Mouse (Mus musculus): ENCODE results near the gene Kirrel. TPM values are rescaled to one million over a fixed set of nuclear protein-coding genes. Genes with fewer than 3 reads are reported as not detected.

Kirrel gene
- 10.1 and 11.0 TPM in 2 replicates for polyA plus RNA-seq (2014; fragmentation: Nextera tagmentation; extraction: Ambion mirVana)

DNA sequence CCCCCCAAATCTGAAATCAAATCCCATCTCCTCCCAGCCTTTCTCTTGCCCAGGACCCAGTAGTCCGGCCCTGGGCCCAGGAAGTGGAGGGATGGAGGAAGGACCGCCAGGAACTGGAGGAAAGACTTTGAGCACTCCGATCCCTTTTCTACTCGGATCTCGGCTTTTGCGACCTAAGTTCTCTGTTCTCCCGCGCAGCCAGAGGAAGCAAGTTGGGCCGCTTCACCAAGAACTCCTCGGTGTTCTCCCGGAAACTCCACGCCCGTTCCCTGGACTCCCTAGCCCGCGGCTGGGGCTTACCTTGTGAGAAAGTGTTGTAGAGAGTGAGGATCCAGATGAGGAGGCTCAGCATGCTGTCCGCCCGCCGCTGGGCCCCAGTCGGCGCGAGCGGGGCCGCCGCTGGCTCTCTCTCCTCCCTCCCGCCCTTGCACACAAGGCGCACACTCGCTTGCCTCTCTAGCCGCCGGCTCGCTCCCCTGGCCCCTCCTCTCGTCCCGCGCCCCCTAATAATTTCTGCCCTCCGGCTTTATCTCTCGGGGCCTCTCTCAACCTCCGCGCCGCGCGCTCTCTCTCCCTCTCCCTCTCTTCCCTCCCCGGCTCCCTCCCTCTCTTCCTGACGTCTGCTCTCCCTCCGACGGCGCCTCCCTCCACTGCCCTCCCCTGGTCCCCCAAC lies at the start of gene Kirrel:
Kirrel (minus strand) TSS at position 652 of the 673 bp plus-strand sequence.
- Histone ChIP-seq H3K9ac (ENCODE audit: low read length) (peak within 1 kb of the TSS; percentile 43), H3K36me3 (ENCODE audit: control insufficient read depth, insufficient read depth, low read length) (no peaks in the 10 kb centered on the region), H3K9me3 (ENCODE audit: control insufficient read depth, low read length) (no peaks in the 10 kb centered on the region), H3K4me1 (ENCODE audit: control insufficient read depth, insufficient read depth, low read length) (peaks cover 28% of the 10 kb centered on the region), H3K27me3 (ENCODE audit: control insufficient read depth, insufficient read depth, low read length) (no peaks in the 10 kb centered on the region), H3K27ac (ENCODE audit: low read depth, low read length) (peak within 1 kb of the TSS; percentile 54), H3K4me3 (ENCODE audit: low read depth, low read length) (peak within 1 kb of the TSS; percentile 62), H3K4me2 (ENCODE audit: low read depth) (peak within 1 kb of the TSS; percentile 81)
- DNase-seq (ENCODE audit: low spot score) = peak; percentile 91
- peak; percentile 81 for ATAC-seq (ENCODE audit: insufficient read depth, low FRiP score, low TSS enrichment)
- WGBS = under 1% methylated on average over 45 of the region's 45 CpGs

- WGBS = 83% methylated on average over 4 of the region's 4 CpGs
- Histone ChIP-seq H3K9ac (ENCODE audit: low read length) (no peak overlapping the region), H3K36me3 (ENCODE audit: control insufficient read depth, insufficient read depth, low read length) (no peaks in the 10 kb centered on the region), H3K4me3 (ENCODE audit: low read depth, low read length) (no peak overlapping the region), H3K4me2 (ENCODE audit: low read depth) (no peak overlapping the region), H3K27me3 (ENCODE audit: control insufficient read depth, insufficient read depth, low read length) (no peaks in the 10 kb centered on the region), H3K27ac (ENCODE audit: low read depth, low read length) (no peak overlapping the region), H3K9me3 (ENCODE audit: control insufficient read depth, low read length) (no peaks in the 10 kb centered on the region), H3K4me1 (ENCODE audit: control insufficient read depth, insufficient read depth, low read length) (no peaks in the 10 kb centered on the region)
- no peak for ATAC-seq (ENCODE audit: insufficient read depth, low FRiP score, low TSS enrichment)
- no peak for DNase-seq (ENCODE audit: low spot score)
These were observed 49.1 kb upstream of the Kirrel start for GRCm38 (mm10) chr3:87223636-87224035.

GRCm38 (mm10) chr3:87222346-87222745 lies 47.8 kb upstream of the Kirrel start:
- WGBS = 92% methylated on average over 5 of the region's 5 CpGs

DNA sequence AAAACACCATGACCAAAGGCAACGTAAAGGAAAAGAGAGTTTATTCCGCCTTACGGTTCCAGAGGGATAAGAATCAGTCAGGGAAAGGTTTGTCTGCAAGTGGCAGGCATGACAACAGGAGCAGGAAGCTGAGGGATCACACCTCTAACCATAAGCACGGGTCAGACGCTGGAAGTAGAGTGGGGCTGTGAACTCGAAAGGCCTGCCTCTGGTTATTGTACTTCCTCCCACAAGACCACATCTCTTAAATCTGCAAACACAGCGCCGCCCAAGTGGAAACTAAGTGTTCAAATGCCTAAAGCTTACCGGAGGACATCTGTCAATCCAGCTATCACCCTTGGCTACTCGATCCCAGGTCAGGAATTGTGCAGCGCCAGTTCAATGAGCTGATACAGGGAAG lies 40.6 kb upstream of the Kirrel start:
- H3K36me3 ChIP-seq (ENCODE audit: control insufficient read depth, insufficient read depth, low read length) = no peaks in the 10 kb centered on the region
- no peak overlapping the region for H3K27ac ChIP-seq (ENCODE audit: low read depth, low read length)
- no peaks in the 10 kb centered on the region for H3K27me3 ChIP-seq (ENCODE audit: control insufficient read depth, insufficient read depth, low read length)
- no peak overlapping the region for H3K4me3 ChIP-seq (ENCODE audit: low read depth, low read length)
- ATAC-seq (ENCODE audit: insufficient read depth, low FRiP score, low TSS enrichment) (no peak), DNase-seq (ENCODE audit: low spot score) (no peak)
- 75% methylated on average over 11 of the region's 11 CpGs for WGBS
- no peaks in the 10 kb centered on the region for H3K4me1 ChIP-seq (ENCODE audit: control insufficient read depth, insufficient read depth, low read length)
- H3K4me2 ChIP-seq (ENCODE audit: low read depth) = no peak overlapping the region
- no peaks in the 10 kb centered on the region for H3K9me3 ChIP-seq (ENCODE audit: control insufficient read depth, low read length)
- H3K9ac ChIP-seq (ENCODE audit: low read length) = no peak overlapping the region

More at GRCm38 (mm10) chr3:87222346-87222745, 47.8 kb upstream of the Kirrel start:
- no peaks in the 10 kb centered on the region for H3K36me3 ChIP-seq (ENCODE audit: control insufficient read depth, insufficient read depth, low read length)
- H3K27ac ChIP-seq (ENCODE audit: low read depth, low read length) = no peak overlapping the region
- H3K4me3 ChIP-seq (ENCODE audit: low read depth, low read length) = no peak overlapping the region
- H3K4me2 ChIP-seq (ENCODE audit: low read depth) = no peak overlapping the region
- no peak overlapping the region for H3K9ac ChIP-seq (ENCODE audit: low read length)
- DNase-seq (ENCODE audit: low spot score) (no peak), ATAC-seq (ENCODE audit: insufficient read depth, low FRiP score, low TSS enrichment) (no peak)
- no peaks in the 10 kb centered on the region for H3K27me3 ChIP-seq (ENCODE audit: control insufficient read depth, insufficient read depth, low read length)
- no peaks in the 10 kb centered on the region for H3K4me1 ChIP-seq (ENCODE audit: control insufficient read depth, insufficient read depth, low read length)
- H3K9me3 ChIP-seq (ENCODE audit: control insufficient read depth, low read length) = no peaks in the 10 kb centered on the region

GRCm38 (mm10) chr3:87214221-87214864 lies 39.8 kb upstream of the Kirrel start:
- ATAC-seq (ENCODE audit: insufficient read depth, low FRiP score, low TSS enrichment) = no peak
- DNase-seq (ENCODE audit: low spot score) = no peak
- Histone ChIP-seq H3K4me1 (ENCODE audit: control insufficient read depth, insufficient read depth, low read length) (no peaks in the 10 kb centered on the region), H3K36me3 (ENCODE audit: control insufficient read depth, insufficient read depth, low read length) (no peaks in the 10 kb centered on the region), H3K27me3 (ENCODE audit: control insufficient read depth, insufficient read depth, low read length) (no peaks in the 10 kb centered on the region), H3K4me3 (ENCODE audit: low read depth, low read length) (no peak overlapping the region), H3K4me2 (ENCODE audit: low read depth) (no peak overlapping the region), H3K9ac (ENCODE audit: low read length) (no peak overlapping the region), H3K9me3 (ENCODE audit: control insufficient read depth, low read length) (no peaks in the 10 kb centered on the region), H3K27ac (ENCODE audit: low read depth, low read length) (no peak overlapping the region)
- WGBS = 93% methylated on average over 19 of the region's 19 CpGs

- Histone ChIP-seq H3K4me3 (ENCODE audit: low read depth, low read length) (no peak overlapping the region), H3K36me3 (ENCODE audit: control insufficient read depth, insufficient read depth, low read length) (no peaks in the 10 kb centered on the region), H3K9ac (ENCODE audit: low read length) (no peak overlapping the region), H3K27ac (ENCODE audit: low read depth, low read length) (no peak overlapping the region), H3K27me3 (ENCODE audit: control insufficient read depth, insufficient read depth, low read length) (no peaks in the 10 kb centered on the region), H3K4me2 (ENCODE audit: low read depth) (no peak overlapping the region), H3K9me3 (ENCODE audit: control insufficient read depth, low read length) (no peaks in the 10 kb centered on the region), H3K4me1 (ENCODE audit: control insufficient read depth, insufficient read depth, low read length) (no peaks in the 10 kb centered on the region)
- 75% methylated on average over 5 of the region's 5 CpGs for WGBS
- no peak for DNase-seq (ENCODE audit: low spot score)
- no peak for ATAC-seq (ENCODE audit: insufficient read depth, low FRiP score, low TSS enrichment)
These were observed 32.0 kb upstream of the Kirrel start for GRCm38 (mm10) chr3:87206336-87207075.

DNA sequence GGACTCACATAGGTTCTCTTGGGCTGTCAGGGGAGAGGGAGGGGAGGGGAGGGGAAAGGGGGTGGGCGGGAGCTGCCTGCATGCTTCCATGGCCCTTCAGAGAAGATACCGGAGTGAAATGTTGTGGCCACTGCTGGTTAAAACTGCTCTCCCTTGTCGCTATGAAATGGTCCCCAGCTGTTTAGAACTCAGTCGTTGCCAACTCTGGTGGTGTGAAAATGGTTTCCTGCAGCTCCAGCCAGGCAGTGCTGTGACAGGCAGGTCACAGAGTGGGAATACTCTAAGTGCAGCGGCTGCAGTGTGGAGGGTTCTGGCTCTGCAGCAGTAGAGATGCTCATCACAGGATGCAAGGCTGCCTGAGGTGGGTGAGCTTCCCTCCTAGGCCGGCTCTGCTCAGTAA lies 22.1 kb upstream of the Kirrel start:
- no peak overlapping the region for H3K9ac ChIP-seq (ENCODE audit: low read length)
- no peak overlapping the region for H3K4me3 ChIP-seq (ENCODE audit: low read depth, low read length)
- H3K27me3 ChIP-seq (ENCODE audit: control insufficient read depth, insufficient read depth, low read length) = no peaks in the 10 kb centered on the region
- 42% methylated on average over 6 of the region's 6 CpGs for WGBS
- no peak overlapping the region for H3K27ac ChIP-seq (ENCODE audit: low read depth, low read length)
- DNase-seq (ENCODE audit: low spot score) (no peak), ATAC-seq (ENCODE audit: insufficient read depth, low FRiP score, low TSS enrichment) (no peak)
- no peaks in the 10 kb centered on the region for H3K36me3 ChIP-seq (ENCODE audit: control insufficient read depth, insufficient read depth, low read length)
- no peak overlapping the region for H3K4me2 ChIP-seq (ENCODE audit: low read depth)
- no peaks in the 10 kb centered on the region for H3K4me1 ChIP-seq (ENCODE audit: control insufficient read depth, insufficient read depth, low read length)
- H3K9me3 ChIP-seq (ENCODE audit: control insufficient read depth, low read length) = no peaks in the 10 kb centered on the region

DNA sequence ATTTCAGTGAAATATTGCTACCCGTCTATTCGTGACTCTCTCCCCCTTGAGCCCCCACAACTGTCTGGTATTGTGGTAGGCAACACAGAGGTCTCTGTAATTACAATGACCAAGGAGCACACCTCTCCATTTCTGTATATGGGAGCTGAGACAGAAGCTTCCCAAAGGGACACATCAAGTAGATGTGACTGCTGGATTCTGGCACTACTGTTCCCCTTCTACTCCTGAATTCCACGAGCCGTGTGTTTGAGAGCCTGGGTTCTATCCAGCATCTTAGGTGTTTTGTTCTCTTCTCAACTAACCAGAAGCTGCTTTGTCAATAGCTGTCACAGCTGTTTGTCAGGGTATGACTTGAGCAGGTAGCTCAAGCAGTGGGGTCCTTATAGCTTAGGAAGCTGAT lies 20.5 kb upstream of the Kirrel start:
- Histone ChIP-seq H3K4me1 (ENCODE audit: control insufficient read depth, insufficient read depth, low read length) (no peaks in the 10 kb centered on the region), H3K4me3 (ENCODE audit: low read depth, low read length) (no peak overlapping the region), H3K9ac (ENCODE audit: low read length) (no peak overlapping the region), H3K27ac (ENCODE audit: low read depth, low read length) (no peak overlapping the region), H3K36me3 (ENCODE audit: control insufficient read depth, insufficient read depth, low read length) (no peaks in the 10 kb centered on the region), H3K4me2 (ENCODE audit: low read depth) (no peak overlapping the region), H3K27me3 (ENCODE audit: control insufficient read depth, insufficient read depth, low read length) (no peaks in the 10 kb centered on the region), H3K9me3 (ENCODE audit: control insufficient read depth, low read length) (no peaks in the 10 kb centered on the region)
- no peak for ATAC-seq (ENCODE audit: insufficient read depth, low FRiP score, low TSS enrichment)
- WGBS = 89% methylated on average over 4 of the region's 4 CpGs
- DNase-seq (ENCODE audit: low spot score) = no peak
